In genomic region chr7:110516241-110517220, GRCm38 (mm10) we compare ENCODE assay signal across 21 mouse cellular contexts.
DNase-seq lines count a peak whose midpoint lies in the region; ATAC-seq and TF ChIP-seq lines count a peak whose summit lies in the region.
"Had no signal": no experiment of that assay in that cellular context is flagged by ENCODE, and none has a peak within 500 bp of the region (broad histone marks: within the 10 kb centered on the region; RNA-seq: fewer than 3 reads in every experiment).

No protein-coding gene starts in this region.

- H3K27me3 ChIP-seq in heart, embryonic 12.5 days (replicated peaks) = no peaks in the 10 kb centered on the region
- no peaks in the 10 kb centered on the region for H3K27me3 ChIP-seq in lung, embryonic 14.5 days (ENCODE audit: insufficient read depth, low read length)
- H3K27me3 ChIP-seq: embryonic facial prominence, embryonic 13.5 days; liver, embryonic 13.5 days had no signal

- no peak overlapping the region for H3K4me3 ChIP-seq in heart, embryonic 12.5 days
- no peak overlapping the region for H3K4me3 ChIP-seq in lung, embryonic 14.5 days (ENCODE audit: low read depth, low read length)
- H3K4me3 ChIP-seq: embryonic facial prominence, embryonic 13.5 days; liver, embryonic 13.5 days had no signal

- H3K9ac ChIP-seq in heart, embryonic 12.5 days = no peak overlapping the region
- no peak overlapping the region for H3K9ac ChIP-seq in lung, embryonic 14.5 days
- H3K9ac ChIP-seq: embryonic facial prominence, embryonic 13.5 days; liver, embryonic 13.5 days had no signal

- H3K27ac ChIP-seq in heart, embryonic 12.5 days (ENCODE audit: poor library complexity, severe bottlenecking) = no peak overlapping the region
- no peak overlapping the region for H3K27ac ChIP-seq in lung, embryonic 14.5 days (ENCODE audit: low read depth)
- H3K27ac ChIP-seq: embryonic facial prominence, embryonic 13.5 days; hindbrain, postnatal 0 days; liver, embryonic 13.5 days had no signal

- H3K36me3 ChIP-seq in heart, embryonic 12.5 days = no peaks in the 10 kb centered on the region
- H3K36me3 ChIP-seq in lung, embryonic 14.5 days (ENCODE audit: insufficient read depth) = no peaks in the 10 kb centered on the region
- H3K36me3 ChIP-seq: embryonic facial prominence, embryonic 13.5 days; G1E; liver, embryonic 13.5 days had no signal

- no peaks in the 10 kb centered on the region for H3K4me1 ChIP-seq in heart, embryonic 12.5 days (replicated peaks)
- H3K4me1 ChIP-seq in lung, embryonic 14.5 days (ENCODE audit: insufficient read depth) = 0 out of 2 replicates have a peak, but pooled peaks cover 4% of the 10 kb centered on the region
- H3K4me1 ChIP-seq: liver, embryonic 13.5 days had no signal

- H3K9me3 ChIP-seq in heart, embryonic 12.5 days (replicated peaks) = no peaks in the 10 kb centered on the region
- H3K9me3 ChIP-seq in lung, embryonic 14.5 days (ENCODE audit: low read depth, low read length) = no peaks in the 10 kb centered on the region
- H3K9me3 ChIP-seq: G1E; liver, embryonic 13.5 days had no signal

- WGBS in heart, embryonic 12.5 days = 86% methylated on average over 2 of the region's 2 CpGs
- WGBS in lung, embryonic 14.5 days = 34% methylated on average over 2 of the region's 2 CpGs

- no peak for TF ChIP-seq CTCF in lung, embryonic 14.5 days (IDR thresholded peaks at IDR 0.05; ENCODE audit: low read depth)

- H3K4me2 ChIP-seq in heart, embryonic 12.5 days = no peak overlapping the region
- no peak overlapping the region for H3K4me2 ChIP-seq in lung, embryonic 14.5 days
- H3K4me2 ChIP-seq: embryonic facial prominence, embryonic 13.5 days; heart, embryonic 11.5 days; liver, embryonic 13.5 days had no signal

- peak; percentile 35 for DNase-seq in heart, adult 8-10 months (ENCODE audit: low spot score)
- peak; percentile 62 for DNase-seq in lung, embryonic 14.5 days
- no peak for DNase-seq in lung, postnatal 14 days
- peak; percentile 72 for DNase-seq in NIH3T3 (ENCODE audit: low read depth)
- peak; percentile 12 for DNase-seq in brain, embryonic 18.5 days (ENCODE audit: low read depth, low spot score)
- DNase-seq in ovary, postnatal 10 days (ENCODE audit: low spot score) = no peak
- DNase-seq: adrenal gland, postnatal 10 days; cerebellum, adult 18-20 months; gastrocnemius, postnatal 25 days; heart, postnatal 36 days; kidney, adult 9 months; layer of hippocampus, postnatal 36 days; liver, embryonic 13.5 days; right cerebral cortex, postnatal 25 days had no signal

- no peak for ATAC-seq in heart, embryonic 12.5 days (ENCODE audit: insufficient number of reproducible peaks, low FRiP score)
- no peak for ATAC-seq in lung, embryonic 14.5 days (ENCODE audit: insufficient read depth)
- no peak for ATAC-seq in frontal cortex, adult (ENCODE audit: low TSS enrichment)
- ATAC-seq: CD4-positive, CD25-positive, alpha-beta regulatory T cell, adult 4 months; hindbrain, postnatal 0 days had no signal

Comparison
In these comparisons a context has a peak if more than half of its experiments do, and no peak if none do; other contexts are left out.
1. DNase-seq: peak in heart, adult 8-10 months (single experiment), lung, embryonic 14.5 days (single experiment), NIH3T3 (single experiment) and brain, embryonic 18.5 days (single experiment); none in lung, postnatal 14 days (single experiment) and ovary, postnatal 10 days (single experiment).